Mouse (Mus musculus): Measurements from ENCODE around the gene Mettl18. TPM values are rescaled to one million over a fixed set of nuclear protein-coding genes. Genes with fewer than 3 reads are reported as not detected.

Gene Mettl18
- polyA plus RNA-seq, 1 experiment from 2014 or later = 6.7 TPM

Other genes starting within 250 kb of the Mettl18 start
- gene Kifap3, start 215.3 kb upstream of the Mettl18 start, polyA plus RNA-seq (2016; fragmentation: Nextera tagmentation; extraction: Ambion mirVana) = 5.3 and 5.9 TPM in 2 replicates
- 17.0 and 18.8 TPM in 2 replicates for gene Scyl3, start 65.8 kb upstream of the Mettl18 start, polyA plus RNA-seq (2016; fragmentation: Nextera tagmentation; extraction: Ambion mirVana)
- 15.5 and 16.5 TPM in 2 replicates for gene BC055324, start 93 bp upstream of the Mettl18 start, polyA plus RNA-seq (2016; fragmentation: Nextera tagmentation; extraction: Ambion mirVana)
- gene Sele, start 53.3 kb downstream of the Mettl18 start, polyA plus RNA-seq (2016; fragmentation: Nextera tagmentation; extraction: Ambion mirVana) = 0.05 TPM in 1 of 2 replicates, not detected in the other
- 2.0 and 3.2 TPM in 2 replicates for gene Sell, start 67.1 kb downstream of the Mettl18 start, polyA plus RNA-seq (2016; fragmentation: Nextera tagmentation; extraction: Ambion mirVana)
- gene Selp, start 120.4 kb downstream of the Mettl18 start, polyA plus RNA-seq (2016; fragmentation: Nextera tagmentation; extraction: Ambion mirVana) = 0.38 and 0.41 TPM in 2 replicates
- gene F5, start 156.9 kb downstream of the Mettl18 start, polyA plus RNA-seq (2016; fragmentation: Nextera tagmentation; extraction: Ambion mirVana) = 6.2 and 7.0 TPM in 2 replicates